Mouse (Mus musculus): ENCODE measurements around the gene Gm5475. TPM values are rescaled to one million over a fixed set of nuclear protein-coding genes. Genes with fewer than 3 reads are reported as not detected.
A peak's percentile ranks its signal among the peaks of the same experiment; 100 is the strongest.

The Gm5475 gene
- total RNA-seq, 1 experiment = not detected

DNA sequence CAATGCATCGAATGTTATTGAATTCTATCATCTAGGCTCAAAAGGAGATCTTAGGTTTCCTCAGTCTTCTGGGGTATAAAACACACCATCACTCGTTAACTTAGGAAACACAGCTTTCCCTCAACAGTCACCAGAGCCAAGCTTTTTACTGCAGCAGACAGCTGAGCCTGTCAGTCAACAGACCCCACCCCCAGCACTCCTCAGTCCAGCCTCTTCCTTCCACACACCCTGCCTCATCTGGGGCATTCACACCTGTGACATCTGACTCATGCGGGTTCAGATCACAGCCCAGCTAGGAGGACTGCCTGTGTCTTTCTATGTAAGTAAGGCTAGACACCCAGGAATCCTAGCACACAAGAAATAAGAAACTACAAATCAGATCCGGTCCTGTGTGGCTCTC is 7.9 kb upstream of the Gm5475 start:
- peaks cover 3 to 6% of the 10 kb centered on the region in 2 experiments; a peak in 1 of 4 replicates for H3K4me1 ChIP-seq (ENCODE audit: control insufficient read depth in 2 of 2, insufficient read depth in 2 of 2, low read length in 2 of 2, poor library complexity in 1 of 2)
- in situ Hi-C loops (cut with MboI; ENCODE audit: low sequenced_read_pairs in 2 of 2, unreplicated experiment in 2 of 2) = no loop called here
- no peak overlapping the region for H3K27ac ChIP-seq (ENCODE audit: insufficient read depth, low read depth, low read length, poor library complexity, severe bottlenecking)
- no peak overlapping the region for H3K4me3 ChIP-seq (ENCODE audit: insufficient read depth in 1 of 2, low read depth in 1 of 2, low read length in 2 of 2, poor library complexity in 1 of 2, severe bottlenecking in 1 of 2)
- H3K9ac ChIP-seq (ENCODE audit: insufficient read depth, low read depth, low read length, poor library complexity, severe bottlenecking) = no peak overlapping the region
- peaks cover 10% of the 10 kb centered on the region for H3K36me3 ChIP-seq (ENCODE audit: control insufficient read depth, insufficient read depth, low read length, poor library complexity, severe bottlenecking)
- TF ChIP-seq CHD2 (IDR thresholded peaks at IDR 0.05; ENCODE audit: low read depth, low read length) (no peak), ZC3H11A (IDR thresholded peaks at IDR 0.05; ENCODE audit: borderline replicate concordance, low read depth, low read length) (no peak), HCFC1 (IDR thresholded peaks at IDR 0.05; ENCODE audit: borderline replicate concordance, insufficient read depth, low read length) (no peak), ZNF384 (IDR thresholded peaks at IDR 0.05; ENCODE audit: low read depth, low read length) (no peak), MAFK (IDR thresholded peaks at IDR 0.05; ENCODE audit: insufficient read depth, low read depth, low read length) (no peak)
- no peak for DNase-seq (ENCODE audit: low read depth, low spot score)
- H3K9me3 ChIP-seq (ENCODE audit: control insufficient read depth, insufficient read depth, low read depth, low read length) = no peaks in the 10 kb centered on the region

DNA sequence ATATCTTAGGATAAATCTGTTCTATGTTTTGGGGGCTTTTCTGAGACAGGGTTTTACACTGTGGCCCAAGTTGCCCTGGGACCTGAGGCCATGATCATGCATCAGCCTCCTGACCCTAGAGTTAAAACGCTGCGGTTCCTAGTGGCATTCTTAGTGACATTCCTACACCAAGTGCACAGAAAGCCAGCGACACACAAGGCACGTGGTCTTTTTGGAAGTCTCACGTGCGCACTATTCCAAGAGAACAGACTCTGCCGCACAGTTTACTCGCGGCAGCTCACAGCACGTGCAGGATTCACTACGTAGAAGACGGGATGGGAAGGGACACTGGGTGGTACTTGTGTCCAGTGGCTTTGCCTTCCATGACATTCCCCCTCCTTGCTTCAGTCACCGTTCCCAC is 7.0 kb upstream of the Gm5475 start:
- Histone ChIP-seq H3K4me3 (ENCODE audit: insufficient read depth in 1 of 2, low read depth in 1 of 2, low read length in 2 of 2, poor library complexity in 1 of 2, severe bottlenecking in 1 of 2) (no peak overlapping the region), H3K4me1 (ENCODE audit: control insufficient read depth in 2 of 2, insufficient read depth in 2 of 2, low read length in 2 of 2, poor library complexity in 1 of 2) (peaks cover 3 to 6% of the 10 kb centered on the region in 2 experiments; a peak in 1 of 4 replicates), H3K36me3 (ENCODE audit: control insufficient read depth, insufficient read depth, low read length, poor library complexity, severe bottlenecking) (peaks cover 8% of the 10 kb centered on the region), H3K27ac (ENCODE audit: insufficient read depth, low read depth, low read length, poor library complexity, severe bottlenecking) (no peak overlapping the region), H3K9me3 (ENCODE audit: control insufficient read depth, insufficient read depth, low read depth, low read length) (no peaks in the 10 kb centered on the region), H3K9ac (ENCODE audit: insufficient read depth, low read depth, low read length, poor library complexity, severe bottlenecking) (no peak overlapping the region)
- in situ Hi-C loops (cut with MboI; ENCODE audit: low sequenced_read_pairs in 2 of 2, unreplicated experiment in 2 of 2) = no loop called here
- DNase-seq (ENCODE audit: low read depth, low spot score) = no peak
- TF ChIP-seq ZC3H11A (IDR thresholded peaks at IDR 0.05; ENCODE audit: borderline replicate concordance, low read depth, low read length) (no peak), HCFC1 (IDR thresholded peaks at IDR 0.05; ENCODE audit: borderline replicate concordance, insufficient read depth, low read length) (no peak), MAFK (IDR thresholded peaks at IDR 0.05; ENCODE audit: insufficient read depth, low read depth, low read length) (no peak), ZNF384 (IDR thresholded peaks at IDR 0.05; ENCODE audit: low read depth, low read length) (no peak), CHD2 (IDR thresholded peaks at IDR 0.05; ENCODE audit: low read depth, low read length) (no peak)

DNA sequence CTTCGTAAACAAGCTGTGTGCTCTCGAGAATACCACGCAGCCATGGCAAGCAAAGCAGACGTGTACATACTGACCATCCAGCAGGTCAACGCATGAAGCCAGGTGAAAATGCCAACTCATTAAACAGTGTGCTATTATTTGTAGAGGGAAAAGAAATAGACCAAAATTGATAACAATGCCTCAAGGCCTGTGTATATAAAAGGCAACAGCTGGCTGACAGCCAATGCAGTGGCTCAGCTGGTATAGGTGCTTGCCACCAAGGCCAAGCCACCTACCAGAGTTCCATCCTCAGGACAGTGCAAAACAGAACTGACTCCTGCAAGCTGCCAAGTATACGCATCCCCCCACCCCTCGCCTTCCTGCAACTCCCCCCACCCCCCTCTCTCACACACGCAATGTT is 6.3 kb upstream of the Gm5475 start:
- H3K9me3 ChIP-seq (ENCODE audit: control insufficient read depth, insufficient read depth, low read depth, low read length) = no peaks in the 10 kb centered on the region
- DNase-seq (ENCODE audit: low read depth, low spot score) = no peak
- H3K4me1 ChIP-seq (ENCODE audit: control insufficient read depth in 2 of 2, insufficient read depth in 2 of 2, low read length in 2 of 2, poor library complexity in 1 of 2) = peaks cover 3 to 6% of the 10 kb centered on the region in 2 experiments; a peak in 1 of 4 replicates
- TF ChIP-seq ZC3H11A (IDR thresholded peaks at IDR 0.05; ENCODE audit: borderline replicate concordance, low read depth, low read length) = no peak
- no peak for TF ChIP-seq ZNF384 (IDR thresholded peaks at IDR 0.05; ENCODE audit: low read depth, low read length)
- no peak for TF ChIP-seq MAFK (IDR thresholded peaks at IDR 0.05; ENCODE audit: insufficient read depth, low read depth, low read length)
- TF ChIP-seq HCFC1 (IDR thresholded peaks at IDR 0.05; ENCODE audit: borderline replicate concordance, insufficient read depth, low read length) = no peak
- no peak for TF ChIP-seq CHD2 (IDR thresholded peaks at IDR 0.05; ENCODE audit: low read depth, low read length)
- no peak overlapping the region for H3K27ac ChIP-seq (ENCODE audit: insufficient read depth, low read depth, low read length, poor library complexity, severe bottlenecking)
- H3K36me3 ChIP-seq (ENCODE audit: control insufficient read depth, insufficient read depth, low read length, poor library complexity, severe bottlenecking) = peaks cover 2% of the 10 kb centered on the region; the same call in 1 of the 2 replicates
- in situ Hi-C loops (cut with MboI; ENCODE audit: low sequenced_read_pairs in 2 of 2, unreplicated experiment in 2 of 2) = no loop called here
- no peak overlapping the region; the same call in 1 of the 2 replicates for H3K9ac ChIP-seq (ENCODE audit: insufficient read depth, low read depth, low read length, poor library complexity, severe bottlenecking)
- H3K4me3 ChIP-seq (ENCODE audit: insufficient read depth in 1 of 2, low read depth in 1 of 2, low read length in 2 of 2, poor library complexity in 1 of 2, severe bottlenecking in 1 of 2) = no peak overlapping the region

DNA sequence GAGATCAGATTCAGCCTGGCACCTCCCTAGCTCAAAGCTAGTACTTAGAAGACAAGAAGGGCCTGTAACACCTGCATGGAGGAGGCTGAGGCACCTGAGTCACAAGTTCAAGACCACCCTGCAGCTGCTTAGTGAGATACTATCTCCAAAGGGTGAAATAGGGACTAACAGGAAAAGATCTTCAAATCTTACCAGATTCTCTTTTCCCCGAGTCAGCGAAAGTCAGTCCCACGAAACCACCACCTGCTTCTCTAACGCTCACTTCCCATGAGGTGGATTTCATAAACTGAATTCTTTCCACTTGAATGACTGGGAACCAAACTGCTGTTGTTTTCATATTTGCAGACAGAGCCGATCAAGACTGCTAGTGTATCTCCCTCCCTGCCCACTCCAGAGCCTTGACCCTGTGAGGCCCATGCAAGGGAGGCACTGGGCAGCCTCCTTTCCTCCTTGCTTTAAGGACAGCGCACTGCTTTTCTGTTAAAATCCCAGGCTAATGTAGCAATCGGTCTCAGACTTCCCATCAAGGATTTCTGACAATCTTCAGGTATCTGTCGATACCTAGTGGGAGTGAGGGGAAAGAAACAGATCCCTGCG is 4.0 kb upstream of the Gm5475 start:
- Histone ChIP-seq H3K9me3 (ENCODE audit: control insufficient read depth, insufficient read depth, low read depth, low read length) (no peaks in the 10 kb centered on the region), H3K4me3 (ENCODE audit: insufficient read depth in 1 of 2, low read depth in 1 of 2, low read length in 2 of 2, poor library complexity in 1 of 2, severe bottlenecking in 1 of 2) (no peak overlapping the region), H3K36me3 (ENCODE audit: control insufficient read depth, insufficient read depth, low read length, poor library complexity, severe bottlenecking) (no peaks in the 10 kb centered on the region), H3K4me1 (ENCODE audit: control insufficient read depth in 2 of 2, insufficient read depth in 2 of 2, low read length in 2 of 2, poor library complexity in 1 of 2) (peaks cover 3 to 8% of the 10 kb centered on the region in 2 experiments; a peak in 2 of 4 replicates), H3K9ac (ENCODE audit: insufficient read depth, low read depth, low read length, poor library complexity, severe bottlenecking) (no peak overlapping the region), H3K27ac (ENCODE audit: insufficient read depth, low read depth, low read length, poor library complexity, severe bottlenecking) (no peak overlapping the region)
- DNase-seq (ENCODE audit: low read depth, low spot score) = no peak
- in situ Hi-C loops (cut with MboI; ENCODE audit: low sequenced_read_pairs in 2 of 2, unreplicated experiment in 2 of 2) = no loop called here
- TF ChIP-seq MAFK (IDR thresholded peaks at IDR 0.05; ENCODE audit: insufficient read depth, low read depth, low read length) = peak; percentile 62; the same call in 1 of the 2 replicates
- no peak for TF ChIP-seq ZC3H11A (IDR thresholded peaks at IDR 0.05; ENCODE audit: borderline replicate concordance, low read depth, low read length)

Measured in ES-E14 (cell line).